8 mouse cellular contexts compared by ENCODE assay signal in genomic region chr2:63701861-63702260, GRCm38 (mm10).
A peak's percentile ranks its signal among the peaks of the same experiment; 100 is the strongest.
DNase-seq lines count a peak whose midpoint lies in the region; ATAC-seq and TF ChIP-seq lines count a peak whose summit lies in the region.

No protein-coding gene starts in this region.

- no peaks in the 10 kb centered on the region for H3K27me3 ChIP-seq in lung, embryonic 14.5 days (ENCODE audit: insufficient read depth, low read length)
- no peaks in the 10 kb centered on the region for H3K27me3 ChIP-seq in forebrain, embryonic 15.5 days
- no peaks in the 10 kb centered on the region for H3K27me3 ChIP-seq in limb, embryonic 11.5 days (ENCODE audit: control insufficient read depth, insufficient read depth, low read length)
- no peaks in the 10 kb centered on the region for H3K27me3 ChIP-seq in stomach, embryonic 14.5 days (ENCODE audit: control insufficient read depth, insufficient read depth, low read length)

- H3K4me2 ChIP-seq in lung, embryonic 14.5 days: peak overlapping the region; percentile 66
- H3K4me2 ChIP-seq in forebrain, embryonic 15.5 days (replicated peaks): peak overlapping the region; percentile 86
- peak overlapping the region; percentile 51 for H3K4me2 ChIP-seq in limb, embryonic 11.5 days (ENCODE audit: low read depth, severe bottlenecking)
- peak overlapping the region; percentile 53 for H3K4me2 ChIP-seq in stomach, embryonic 14.5 days (replicated peaks; ENCODE audit: low read depth, low read length)

- peak; percentile 25 for DNase-seq in lung, embryonic 14.5 days
- no peak for DNase-seq in lung, adult 18-20 months
- DNase-seq in limb, embryonic 11.5 days (ENCODE audit: low spot score): peak; percentile 25
- no peak for DNase-seq in left cerebral cortex, adult 9 months (ENCODE audit: low spot score in 2 of 2)
- DNase-seq in thymus, adult 18-20 months: no peak

- peak overlapping the region; percentile 29; the same call in 1 of the 2 replicates for H3K4me3 ChIP-seq in lung, embryonic 14.5 days (ENCODE audit: low read depth, low read length)
- H3K4me3 ChIP-seq in forebrain, embryonic 15.5 days: peak overlapping the region; percentile 41; the same call in 1 of the 2 replicates
- H3K4me3 ChIP-seq in limb, embryonic 11.5 days (ENCODE audit: low read depth, low read length): no peak overlapping the region
- H3K4me3 ChIP-seq in stomach, embryonic 14.5 days (ENCODE audit: low read depth, low read length): no peak overlapping the region

- no peak for TF ChIP-seq CTCF in lung, embryonic 14.5 days (IDR thresholded peaks at IDR 0.05; ENCODE audit: low read depth)

- 23% methylated on average over 13 of the region's 13 CpGs for WGBS in lung, embryonic 14.5 days
- WGBS in forebrain, embryonic 15.5 days: 24% methylated on average over 13 of the region's 13 CpGs
- 27% methylated on average over 13 of the region's 13 CpGs for WGBS in limb, embryonic 11.5 days
- WGBS in stomach, embryonic 14.5 days: 32% methylated on average over 13 of the region's 13 CpGs

- no peaks in the 10 kb centered on the region for H3K9me3 ChIP-seq in lung, embryonic 14.5 days (ENCODE audit: low read depth, low read length)
- H3K9me3 ChIP-seq in forebrain, embryonic 15.5 days: no peaks in the 10 kb centered on the region
- no peaks in the 10 kb centered on the region for H3K9me3 ChIP-seq in limb, embryonic 11.5 days (ENCODE audit: control insufficient read depth, low read length)
- no peaks in the 10 kb centered on the region for H3K9me3 ChIP-seq in stomach, embryonic 14.5 days (ENCODE audit: control insufficient read depth, low read depth, low read length)

- 0 out of 2 replicates have a peak, but pooled peaks cover 5% of the 10 kb centered on the region for H3K4me1 ChIP-seq in lung, embryonic 14.5 days (ENCODE audit: insufficient read depth)
- H3K4me1 ChIP-seq in forebrain, embryonic 15.5 days: peaks cover 25% of the 10 kb centered on the region
- H3K4me1 ChIP-seq in limb, embryonic 11.5 days (ENCODE audit: control insufficient read depth, insufficient read depth, low read length): peaks cover 5% of the 10 kb centered on the region; the same call in 1 of the 2 replicates
- H3K4me1 ChIP-seq in stomach, embryonic 14.5 days (ENCODE audit: control insufficient read depth, insufficient read depth, low read length): no peaks in the 10 kb centered on the region

- H3K27ac ChIP-seq in lung, embryonic 14.5 days (ENCODE audit: low read depth): no peak overlapping the region
- 0 out of 2 replicates have a peak overlapping the region, but pooled peaks have one; percentile 66 for H3K27ac ChIP-seq in forebrain, embryonic 15.5 days (replicated peaks)
- no peak overlapping the region for H3K27ac ChIP-seq in limb, embryonic 11.5 days (replicated peaks; ENCODE audit: low read depth, low read length)
- no peak overlapping the region for H3K27ac ChIP-seq in stomach, embryonic 14.5 days (ENCODE audit: low read length)

- ATAC-seq in lung, embryonic 14.5 days (ENCODE audit: insufficient read depth): peak; percentile 3; the same call in 1 of the 2 replicates
- ATAC-seq in forebrain, embryonic 15.5 days (replicated peaks): 0 out of 2 replicates have a peak, but pooled peaks have one; percentile 43
- no peak for ATAC-seq in limb, embryonic 11.5 days (ENCODE audit: insufficient number of reproducible peaks, low FRiP score, low TSS enrichment, low read depth)
- no peak for ATAC-seq in stomach, embryonic 14.5 days (ENCODE audit: insufficient number of reproducible peaks, insufficient read depth, low FRiP score, low read depth)
- no peak for ATAC-seq in erythroblast, adult 5-6 weeks (replicated peaks; ENCODE audit: low FRiP score, poor library complexity, severe bottlenecking)

- no peak overlapping the region for H3K9ac ChIP-seq in lung, embryonic 14.5 days
- no peak overlapping the region for H3K9ac ChIP-seq in forebrain, embryonic 15.5 days (replicated peaks)
- H3K9ac ChIP-seq in limb, embryonic 11.5 days (ENCODE audit: low read length): no peak overlapping the region
- no peak overlapping the region for H3K9ac ChIP-seq in stomach, embryonic 14.5 days (replicated peaks; ENCODE audit: low read depth, low read length)

- no peaks in the 10 kb centered on the region for H3K36me3 ChIP-seq in lung, embryonic 14.5 days (ENCODE audit: insufficient read depth)
- H3K36me3 ChIP-seq in forebrain, embryonic 15.5 days: no peaks in the 10 kb centered on the region
- no peaks in the 10 kb centered on the region for H3K36me3 ChIP-seq in limb, embryonic 11.5 days (ENCODE audit: control insufficient read depth, insufficient read depth, low read length)
- no peaks in the 10 kb centered on the region for H3K36me3 ChIP-seq in stomach, embryonic 14.5 days (ENCODE audit: control insufficient read depth, insufficient read depth, low read length)

Comparison
In these comparisons a context has a peak if more than half of its experiments do, and no peak if none do; other contexts are left out.
1. DNase-seq: peak in lung, embryonic 14.5 days (single experiment) and limb, embryonic 11.5 days (single experiment); none in lung, adult 18-20 months (0 of 2), left cerebral cortex, adult 9 months (0 of 2) and thymus, adult 18-20 months (0 of 2).
2. ATAC-seq: peak in lung, embryonic 14.5 days (single experiment) and forebrain, embryonic 15.5 days (single experiment); none in limb, embryonic 11.5 days (single experiment), stomach, embryonic 14.5 days (single experiment) and erythroblast, adult 5-6 weeks (single experiment).
3. H3K4me3 ChIP-seq: peak in lung, embryonic 14.5 days (single experiment) and forebrain, embryonic 15.5 days (single experiment); none in limb, embryonic 11.5 days (single experiment) and stomach, embryonic 14.5 days (single experiment).
4. Peak in every context shown above with its lines, with median percentiles within 50 percentile points of each other: H3K4me2 ChIP-seq.